ENCODE assay signal across 8 mouse cellular contexts in genomic region chr10:94944691-94945205, GRCm38 (mm10). TPM values are rescaled to one million over a fixed set of nuclear protein-coding genes. Genes with fewer than 3 reads are reported as not detected.
DNase-seq lines count a peak whose midpoint lies in the region; ATAC-seq and TF ChIP-seq lines count a peak whose summit lies in the region.

Plxnc1 (minus strand) TSS chr10:94944835.

- TF ChIP-seq EP300 in liver, embryonic 14.5 days (IDR thresholded peaks at IDR 0.05; ENCODE audit: low read depth): no peak

- H3K27me3 ChIP-seq in kidney, embryonic 14.5 days (ENCODE audit: control insufficient read depth, insufficient read depth, low read length): peaks cover 29% of the 10 kb centered on the region
- H3K27me3 ChIP-seq in heart, embryonic 10.5 days (ENCODE audit: insufficient read depth, poor library complexity, severe bottlenecking): peaks cover 72% of the 10 kb centered on the region
- H3K27me3 ChIP-seq in liver, embryonic 14.5 days (ENCODE audit: control insufficient read depth, insufficient read depth, low read length): peaks cover 42% of the 10 kb centered on the region
- H3K27me3 ChIP-seq in stomach, embryonic 15.5 days (replicated peaks): peaks cover 31% of the 10 kb centered on the region

- no peak for DNase-seq in kidney, adult 8-10 months
- peak; percentile 79 for DNase-seq in embryo, embryonic 11 days
- DNase-seq in heart, embryonic 10.5 days (ENCODE audit: low spot score): no peak
- peak; percentile 50 for DNase-seq in kidney, postnatal 14 days
- DNase-seq in liver, embryonic 14.5 days (ENCODE audit: low read depth in 3 of 3, low spot score in 3 of 3): no peak
- peak; percentile 67 for DNase-seq in naive thymus-derived CD4-positive, alpha-beta T cell, adult 2 months (ENCODE audit: low read depth)

- H3K9ac ChIP-seq in kidney, embryonic 14.5 days (ENCODE audit: low read depth, low read length): peak within 1 kb of the TSS; percentile 68
- peak within 1 kb of the TSS; percentile 51 for H3K9ac ChIP-seq in liver, embryonic 14.5 days (replicated peaks)
- peak within 1 kb of the TSS; percentile 48 for H3K9ac ChIP-seq in stomach, embryonic 15.5 days

- H3K36me3 ChIP-seq in kidney, embryonic 14.5 days (ENCODE audit: control insufficient read depth, insufficient read depth, low read length): no peaks in the 10 kb centered on the region
- no peaks in the 10 kb centered on the region for H3K36me3 ChIP-seq in heart, embryonic 10.5 days
- H3K36me3 ChIP-seq in liver, embryonic 14.5 days (replicated peaks; ENCODE audit: control insufficient read depth, insufficient read depth, low read depth): no peaks in the 10 kb centered on the region
- H3K36me3 ChIP-seq in stomach, embryonic 15.5 days: no peaks in the 10 kb centered on the region

- peak within 1 kb of the TSS; percentile 97 for H3K4me2 ChIP-seq in kidney, embryonic 14.5 days (replicated peaks; ENCODE audit: low read depth, low read length)
- H3K4me2 ChIP-seq in liver, embryonic 14.5 days (ENCODE audit: low read depth): peak within 1 kb of the TSS; percentile 81
- H3K4me2 ChIP-seq in stomach, embryonic 15.5 days: peak within 1 kb of the TSS; percentile 99

- H3K27ac ChIP-seq in kidney, embryonic 14.5 days (ENCODE audit: low read depth, low read length): no peak within 1 kb of the TSS
- H3K27ac ChIP-seq in heart, embryonic 10.5 days: peak within 1 kb of the TSS; percentile 90
- H3K27ac ChIP-seq in liver, embryonic 14.5 days: no peak within 1 kb of the TSS
- H3K27ac ChIP-seq in stomach, embryonic 15.5 days: no peak within 1 kb of the TSS

- no peak for TF ChIP-seq CTCF in liver, embryonic 14.5 days (IDR thresholded peaks at IDR 0.05; ENCODE audit: low read depth)

- peak; percentile 40; the same call in 1 of the 2 replicates for ATAC-seq in kidney, embryonic 14.5 days (ENCODE audit: low FRiP score, low TSS enrichment)
- ATAC-seq in liver, embryonic 14.5 days (ENCODE audit: insufficient read depth): peak; percentile 50
- peak; percentile 45; the same call in 1 of the 2 replicates for ATAC-seq in stomach, embryonic 15.5 days (ENCODE audit: insufficient read depth, low FRiP score, low read depth)

- 0% methylated on average over 26 of the region's 57 CpGs for WGBS in kidney, embryonic 14.5 days
- under 1% methylated on average over 39 of the region's 57 CpGs for WGBS in heart, embryonic 10.5 days
- WGBS in liver, embryonic 14.5 days (ENCODE audit: insufficient replicate concordance): under 1% methylated on average over 49 of the region's 57 CpGs
- under 1% methylated on average over 13 of the region's 57 CpGs for WGBS in stomach, embryonic 15.5 days

- peak within 1 kb of the TSS; percentile 70 for H3K4me3 ChIP-seq in kidney, embryonic 14.5 days (ENCODE audit: low read length)
- peak within 1 kb of the TSS; percentile 86 for H3K4me3 ChIP-seq in heart, embryonic 10.5 days
- H3K4me3 ChIP-seq in liver, embryonic 14.5 days (ENCODE audit: insufficient read depth in 1 of 2, low read depth in 2 of 2, low read length in 2 of 2): peak within 1 kb of the TSS; percentile 51 to 66
- H3K4me3 ChIP-seq in stomach, embryonic 15.5 days (replicated peaks): peak within 1 kb of the TSS; percentile 73

- 0 out of 2 replicates have a peak, but pooled peaks cover 5% of the 10 kb centered on the region for H3K4me1 ChIP-seq in kidney, embryonic 14.5 days (ENCODE audit: control insufficient read depth, insufficient read depth, low read length)
- peaks cover 48% of the 10 kb centered on the region for H3K4me1 ChIP-seq in heart, embryonic 10.5 days
- H3K4me1 ChIP-seq in liver, embryonic 14.5 days (replicated peaks; ENCODE audit: control insufficient read depth in 2 of 2, insufficient read depth in 2 of 2, low read length in 1 of 2): peaks cover 0 to 19% of the 10 kb centered on the region in 2 experiments; a peak in 3 of 4 replicates
- peaks cover 18% of the 10 kb centered on the region for H3K4me1 ChIP-seq in stomach, embryonic 15.5 days

- H3K9me3 ChIP-seq in kidney, embryonic 14.5 days (ENCODE audit: control insufficient read depth, low read length): no peaks in the 10 kb centered on the region
- H3K9me3 ChIP-seq in heart, embryonic 10.5 days: no peaks in the 10 kb centered on the region
- no peaks in the 10 kb centered on the region for H3K9me3 ChIP-seq in liver, embryonic 14.5 days (ENCODE audit: control insufficient read depth, low read length)
- H3K9me3 ChIP-seq in stomach, embryonic 15.5 days: no peaks in the 10 kb centered on the region

RNA-seq across cellular contexts. Expression of gene Plxnc1, which starts in this region (rescaled TPM):
- polyA plus RNA-seq in kidney, embryonic 14.5 days (2014; fragmentation: Nextera tagmentation; extraction: Ambion mirVana): 2.3 and 3.9 TPM in 2 replicates
- polyA plus RNA-seq in heart, embryonic 10.5 days (2016; fragmentation: Nextera tagmentation; extraction: Ambion mirVana): 2.2 and 3.4 TPM in 2 replicates
- polyA plus RNA-seq in liver, embryonic 14.5 days (2012; rRNA removed): 1.4 and 2.0 TPM in 2 replicates
- polyA plus RNA-seq in liver, embryonic 14.5 days (2014; fragmentation: Nextera tagmentation; extraction: Ambion mirVana): 2.1 and 2.5 TPM in 2 replicates
- 1.5 and 1.9 TPM in 2 replicates for polyA plus RNA-seq in stomach, embryonic 15.5 days (2015; fragmentation: Nextera tagmentation; extraction: Ambion mirVana)

Comparison
In these comparisons a context has a peak if more than half of its experiments do, and no peak if none do; other contexts are left out.
1. DNase-seq: peak in embryo, embryonic 11 days (single experiment), kidney, postnatal 14 days (single experiment) and naive thymus-derived CD4-positive, alpha-beta T cell, adult 2 months (single experiment); none in kidney, adult 8-10 months (0 of 2), heart, embryonic 10.5 days (single experiment) and liver, embryonic 14.5 days (0 of 3).
2. Peak in every context shown above with its lines, with median percentiles within 50 percentile points of each other: ATAC-seq, H3K4me2 ChIP-seq, H3K4me3 ChIP-seq and H3K9ac ChIP-seq.